Mouse (Mus musculus) limb, embryonic 15.5 days (tissue): ENCODE results near the gene B230118H07Rik. TPM values are rescaled to one million over a fixed set of nuclear protein-coding genes. Genes with fewer than 3 reads are reported as not detected.

Source experiments
- ATAC-seq: fragments of 200-750 bp; cut with Nextera tagmentation; 2 replicates; pipeline ENCODE4 v1.8.0; 2017; ENCODE audit warnings: low read depth, moderate TSS enrichment; ENCODE audit not compliant: insufficient number of reproducible peaks, low FRiP score, low TSS enrichment
- H3K27ac ChIP-seq: fragments of 300-500 bp; sonication (generic); 2 replicates; pipeline ENCODE4 v1.5.1; 2015; ENCODE audit warnings: moderate library complexity, mild to moderate bottlenecking, inconsistent platforms
- H3K27me3 ChIP-seq: fragments of 300-500 bp; sonication (generic); 2 replicates; pipeline ENCODE4 v1.6.1; 2015; ENCODE audit warnings: inconsistent platforms
- H3K36me3 ChIP-seq: fragments of 300-500 bp; sonication (generic); 2 replicates; pipeline ENCODE4 v1.6.1; 2015; ENCODE audit warnings: inconsistent platforms
- H3K4me1 ChIP-seq: fragments of 300-500 bp; sonication (generic); 2 replicates; pipeline ENCODE4 v1.6.1; 2015; ENCODE audit warnings: inconsistent platforms
- H3K4me2 ChIP-seq: fragments of 300-500 bp; sonication (generic); 2 replicates; pipeline ENCODE4 v1.6.1; 2015; ENCODE audit warnings: mild to moderate bottlenecking, inconsistent platforms
- H3K4me3 ChIP-seq: fragments of 300-500 bp; sonication (generic); 2 replicates; pipeline ENCODE4 v1.5.1; 2015; ENCODE audit warnings: mild to moderate bottlenecking, inconsistent platforms
- H3K9ac ChIP-seq: fragments of 300-500 bp; sonication (generic); 2 replicates; pipeline ENCODE4 v1.6.1; 2015; ENCODE audit warnings: inconsistent platforms
- H3K9me3 ChIP-seq: fragments of 300-500 bp; sonication (generic); 2 replicates; pipeline ENCODE4 v1.6.1; 2016; ENCODE audit warnings: inconsistent platforms
- WGBS: fragments of 180-500 bp; shearing (Covaris S2); methylation state at CpG from one replicate; pipeline ENCODE4 v1.1.7; 2015; 5-methylcytosine and 5-hydroxymethylcytosine counted together
- polyA plus RNA-seq: library from polyadenylated mRNA; unstranded; fragments of >200 nt; fragmentation: Nextera tagmentation; extraction: Ambion mirVana; gene quantifications from 2 replicates; pipeline ENCODE4 v1.2.1, GENCODE M21; 2015

The B230118H07Rik gene
- 45.6 and 49.7 TPM in 2 replicates for polyA plus RNA-seq

DNA sequence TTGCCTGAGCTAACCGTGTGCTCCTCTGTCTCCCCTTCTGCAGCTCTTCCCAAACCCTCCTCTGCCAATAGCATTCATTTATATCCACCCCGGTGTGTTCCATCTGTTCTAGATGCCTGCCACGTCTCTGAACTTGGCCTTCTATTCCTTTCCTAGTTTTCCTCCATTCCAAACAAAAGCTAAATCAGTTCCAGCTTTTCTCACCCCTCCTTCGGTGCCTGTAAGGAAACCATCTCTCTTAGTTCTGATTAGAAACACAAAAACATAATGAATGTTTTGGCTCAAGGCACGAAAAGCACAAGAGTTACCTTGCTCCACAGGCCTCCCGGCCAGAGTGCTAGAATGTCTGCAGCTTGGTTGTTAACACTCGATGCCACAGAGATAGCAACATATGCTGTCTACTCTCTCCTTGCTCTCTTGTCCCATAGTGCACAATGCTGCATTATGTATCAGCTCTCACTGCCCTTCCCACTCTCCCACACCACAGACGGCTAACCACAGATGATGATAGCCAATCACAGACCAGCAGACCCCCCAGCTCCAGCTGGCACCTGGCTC is at the start of gene B230118H07Rik, which contains the start of gene Rag1:
Gene B230118H07Rik, minus strand, starts transcription at position 419 of the 558 bp plus-strand sequence.
Gene Rag1, minus strand, starts transcription at position 388 of the 558 bp plus-strand sequence.
- H3K36me3 ChIP-seq, result no peaks in the 10 kb centered on the region
- peak within 1 kb of the TSS; percentile 43; the same call in 1 of the 2 replicates for H3K27ac ChIP-seq
- peaks cover 7% of the 10 kb centered on the region; the same call in 1 of the 2 replicates for H3K27me3 ChIP-seq
- H3K4me1 ChIP-seq, result peaks cover 6% of the 10 kb centered on the region; the same call in 1 of the 2 replicates
- no peak within 1 kb of the TSS for H3K4me3 ChIP-seq
- 24% methylated on average over 8 of the region's 8 CpGs for WGBS
- no peaks in the 10 kb centered on the region for H3K9me3 ChIP-seq
- ATAC-seq, result no peak
- 0 out of 2 replicates have a peak within 1 kb of the TSS, but pooled peaks have one; percentile 14 for H3K4me2 ChIP-seq
- no peak within 1 kb of the TSS for H3K9ac ChIP-seq

DNA sequence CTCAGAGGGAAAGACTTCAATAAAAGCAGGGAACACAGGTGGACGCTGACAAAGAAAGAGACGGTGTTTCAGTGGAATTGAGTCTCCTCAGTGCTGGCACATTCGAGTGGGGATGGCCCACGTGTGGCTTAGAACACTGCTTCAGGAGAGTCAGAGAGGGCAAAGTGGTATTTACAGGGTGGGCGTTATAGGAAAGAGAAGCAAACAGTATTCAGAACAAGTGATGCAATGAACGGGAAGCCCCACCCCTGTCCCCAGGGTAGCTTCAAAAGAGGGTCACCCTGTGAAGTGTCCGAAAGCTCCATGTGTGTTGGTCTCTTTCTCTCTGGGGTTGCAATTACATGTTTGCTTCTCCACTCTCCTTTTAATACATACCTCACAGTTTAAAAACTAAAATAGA is 46.3 kb upstream of the B230118H07Rik start:
- no peak for ATAC-seq
- Histone ChIP-seq H3K9me3 (no peaks in the 10 kb centered on the region), H3K36me3 (peaks cover 57% of the 10 kb centered on the region), H3K27me3 (no peaks in the 10 kb centered on the region), H3K4me2 (no peak overlapping the region), H3K4me3 (no peak overlapping the region), H3K4me1 (no peaks in the 10 kb centered on the region), H3K9ac (no peak overlapping the region), H3K27ac (no peak overlapping the region)
- 91% methylated on average over 7 of the region's 7 CpGs for WGBS

DNA sequence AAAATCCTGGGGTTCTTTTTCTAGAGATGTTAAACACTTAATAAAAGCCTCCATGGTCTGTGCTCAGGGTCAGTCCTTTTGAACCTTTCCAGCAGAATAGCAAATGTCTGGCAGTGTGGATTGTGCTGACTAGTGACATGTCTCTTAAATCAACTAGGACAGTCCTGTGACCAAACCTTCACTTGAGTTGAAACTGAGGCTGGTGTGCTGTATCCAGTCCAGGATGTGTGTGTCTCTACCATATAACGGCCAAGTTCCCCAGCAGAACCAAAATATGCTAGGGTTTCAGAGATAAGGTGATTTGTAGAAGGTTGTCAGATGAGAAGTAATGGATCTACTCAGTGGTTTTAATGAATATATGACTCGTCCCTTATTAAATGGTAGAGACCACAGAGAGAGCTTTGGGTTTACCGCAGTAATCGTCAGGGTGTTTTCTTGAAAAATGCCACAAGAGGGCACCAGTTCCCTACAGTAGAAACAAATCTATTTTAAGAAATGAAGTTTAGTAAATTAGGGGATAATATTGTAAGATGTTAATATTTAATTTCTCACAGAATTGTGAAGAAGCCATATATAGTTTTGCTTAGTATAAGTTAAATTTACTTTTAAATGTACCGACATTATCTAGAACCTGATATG is 44.4 kb upstream of the B230118H07Rik start:
- Histone ChIP-seq H3K4me3 (no peak overlapping the region), H3K9ac (no peak overlapping the region), H3K36me3 (peaks cover 61% of the 10 kb centered on the region), H3K9me3 (no peaks in the 10 kb centered on the region), H3K4me1 (no peaks in the 10 kb centered on the region), H3K27me3 (no peaks in the 10 kb centered on the region), H3K27ac (no peak overlapping the region), H3K4me2 (no peak overlapping the region)
- no peak for ATAC-seq
- WGBS, result 53% methylated on average over 5 of the region's 5 CpGs

DNA sequence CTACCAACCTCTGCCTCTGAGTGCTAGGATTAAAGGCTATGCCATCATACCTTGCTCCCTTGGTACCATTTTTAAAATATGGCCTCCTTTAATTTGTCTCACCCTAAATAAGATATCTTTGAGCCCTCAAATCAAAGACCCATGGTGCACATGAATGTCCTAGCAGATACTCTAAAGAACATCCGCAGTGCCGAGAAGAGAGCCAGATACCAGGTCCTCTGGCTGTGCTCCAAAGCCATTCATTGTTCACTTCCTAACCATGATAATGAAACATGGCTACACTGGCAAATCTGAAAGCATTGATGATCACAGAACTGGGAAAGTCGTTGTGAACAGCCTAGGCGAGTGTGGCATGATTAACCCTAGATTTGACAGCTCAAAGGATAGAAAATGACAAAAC is 43.7 kb upstream of the B230118H07Rik start:
- WGBS, result 62% methylated on average over 4 of the region's 4 CpGs
- no peaks in the 10 kb centered on the region for H3K4me1 ChIP-seq
- H3K27me3 ChIP-seq, result no peaks in the 10 kb centered on the region
- peaks cover 61% of the 10 kb centered on the region for H3K36me3 ChIP-seq
- no peak overlapping the region for H3K27ac ChIP-seq
- H3K4me3 ChIP-seq, result no peak overlapping the region
- no peak overlapping the region for H3K4me2 ChIP-seq
- no peak for ATAC-seq
- H3K9ac ChIP-seq, result no peak overlapping the region
- H3K9me3 ChIP-seq, result no peaks in the 10 kb centered on the region

DNA sequence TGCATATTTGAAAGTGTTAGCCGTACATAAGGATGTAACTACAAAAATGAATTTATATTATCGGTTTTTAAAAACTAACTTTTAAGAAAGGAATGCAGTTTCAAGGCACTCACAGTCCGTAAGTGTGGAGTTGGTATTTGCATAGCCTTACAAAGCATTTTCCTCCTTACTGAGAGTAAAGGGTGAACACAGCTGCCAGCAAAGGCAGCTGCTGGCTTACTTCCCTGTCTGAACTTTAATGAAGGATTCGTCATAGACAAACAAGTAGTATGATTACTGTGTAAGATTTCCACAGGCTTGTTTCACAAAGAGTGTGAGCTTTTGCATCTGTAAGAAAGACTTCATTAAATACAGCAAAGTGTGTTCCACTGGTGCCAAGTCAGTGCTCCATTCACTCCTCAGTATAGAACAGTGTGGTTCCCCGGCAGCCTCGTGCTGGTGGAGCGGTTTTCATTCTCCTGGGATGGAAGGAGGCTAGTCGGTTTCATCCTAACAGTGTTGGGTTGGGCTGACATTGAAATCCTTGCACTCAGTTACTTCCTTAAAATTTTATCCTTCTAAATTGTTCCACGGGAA is 41.0 kb upstream of the B230118H07Rik start:
- Histone ChIP-seq H3K9me3 (no peaks in the 10 kb centered on the region), H3K4me2 (no peak overlapping the region), H3K9ac (no peak overlapping the region), H3K27ac (no peak overlapping the region), H3K4me3 (no peak overlapping the region), H3K4me1 (no peaks in the 10 kb centered on the region), H3K36me3 (peaks cover 52% of the 10 kb centered on the region), H3K27me3 (no peaks in the 10 kb centered on the region)
- no peak for ATAC-seq
- 89% methylated on average over 9 of the region's 9 CpGs for WGBS

DNA sequence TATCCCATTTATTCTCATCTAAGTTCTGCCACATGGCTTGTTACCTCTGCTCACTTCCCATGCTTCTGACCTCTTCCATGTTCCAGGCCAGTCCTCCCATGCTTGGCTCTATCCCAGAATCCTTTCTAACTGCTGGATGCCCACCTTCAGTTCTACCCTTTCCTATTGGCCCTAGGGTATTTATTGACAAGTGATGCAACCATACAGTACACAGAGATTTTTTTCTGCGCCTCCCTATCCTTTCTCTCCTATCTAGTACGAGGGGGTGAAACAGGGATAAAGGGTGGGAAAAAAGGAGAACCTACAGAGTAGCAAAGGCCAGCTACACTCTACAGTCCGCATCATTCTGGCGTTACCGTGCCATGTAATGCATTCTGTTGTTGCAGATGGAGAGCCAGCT is 38.7 kb upstream of the B230118H07Rik start:
- no peak overlapping the region for H3K4me2 ChIP-seq
- H3K4me3 ChIP-seq, result no peak overlapping the region
- no peak overlapping the region for H3K9ac ChIP-seq
- H3K27ac ChIP-seq, result no peak overlapping the region
- 84% methylated on average over 5 of the region's 5 CpGs for WGBS
- H3K4me1 ChIP-seq, result no peaks in the 10 kb centered on the region
- ATAC-seq, result no peak
- no peaks in the 10 kb centered on the region for H3K27me3 ChIP-seq
- peaks cover 52% of the 10 kb centered on the region for H3K36me3 ChIP-seq
- H3K9me3 ChIP-seq, result no peaks in the 10 kb centered on the region

DNA sequence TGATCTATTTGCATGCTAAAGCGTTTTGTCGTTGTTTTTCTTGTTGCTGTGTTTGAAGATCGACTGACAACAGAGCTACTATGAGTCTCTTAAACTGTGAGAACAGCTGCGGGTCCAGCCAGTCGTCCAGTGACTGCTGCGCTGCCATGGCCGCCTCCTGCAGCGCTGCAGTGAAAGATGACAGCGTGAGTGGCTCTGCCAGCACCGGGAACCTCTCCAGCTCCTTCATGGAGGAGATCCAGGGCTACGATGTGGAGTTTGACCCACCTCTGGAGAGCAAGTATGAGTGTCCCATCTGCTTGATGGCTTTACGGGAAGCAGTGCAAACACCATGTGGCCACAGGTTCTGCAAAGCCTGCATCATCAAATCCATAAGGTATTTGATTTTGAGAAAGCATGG is 35.1 kb upstream of the B230118H07Rik start:
- Histone ChIP-seq H3K9ac (no peak overlapping the region), H3K4me2 (no peak overlapping the region), H3K9me3 (no peaks in the 10 kb centered on the region), H3K27me3 (no peaks in the 10 kb centered on the region), H3K36me3 (peaks cover 31% of the 10 kb centered on the region), H3K4me3 (no peak overlapping the region), H3K4me1 (peaks cover 3% of the 10 kb centered on the region), H3K27ac (no peak overlapping the region)
- WGBS, result 85% methylated on average over 12 of the region's 12 CpGs
- no peak for ATAC-seq

DNA sequence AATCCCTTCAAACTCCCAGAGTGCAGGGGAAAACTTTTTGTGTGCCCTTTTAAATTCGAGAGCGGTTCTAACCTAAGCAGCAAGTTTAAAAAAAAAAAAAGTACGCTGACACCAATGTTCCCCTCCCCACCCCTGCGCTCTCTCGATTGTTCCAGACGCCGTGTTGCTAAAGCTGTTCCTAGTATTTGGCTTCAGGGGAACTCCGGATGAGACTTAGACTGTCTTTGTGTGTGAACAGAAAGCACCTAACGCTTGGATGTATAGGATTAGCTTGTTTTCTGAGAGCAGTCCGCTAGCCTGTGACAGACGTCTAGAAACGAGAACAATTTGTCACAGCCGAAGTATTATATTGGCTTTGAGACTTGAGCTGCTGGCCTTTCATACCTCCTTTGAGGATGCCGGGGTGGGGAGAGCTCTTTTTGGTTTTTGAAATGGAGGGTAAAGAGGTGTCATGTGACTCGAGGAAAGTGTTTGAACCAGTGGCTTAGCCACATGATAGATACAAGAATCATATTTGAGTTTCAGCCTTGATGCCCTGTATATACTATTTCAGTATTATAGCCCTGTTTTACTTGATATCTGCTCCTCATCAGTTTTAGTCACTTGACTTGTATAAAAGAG is 29.9 kb upstream of the B230118H07Rik start:
- H3K27me3 ChIP-seq, result no peaks in the 10 kb centered on the region
- H3K4me3 ChIP-seq, result peak overlapping the region; percentile 70
- peak overlapping the region; percentile 73; the same call in 1 of the 2 replicates for H3K9ac ChIP-seq
- WGBS, result 4% methylated on average over 15 of the region's 15 CpGs
- H3K36me3 ChIP-seq, result peaks cover under 1% of the 10 kb centered on the region; the same call in 1 of the 2 replicates
- H3K4me1 ChIP-seq, result peaks cover 7% of the 10 kb centered on the region
- no peaks in the 10 kb centered on the region for H3K9me3 ChIP-seq
- ATAC-seq, result no peak
- H3K27ac ChIP-seq, result no peak overlapping the region
- peak overlapping the region; percentile 79 for H3K4me2 ChIP-seq

DNA sequence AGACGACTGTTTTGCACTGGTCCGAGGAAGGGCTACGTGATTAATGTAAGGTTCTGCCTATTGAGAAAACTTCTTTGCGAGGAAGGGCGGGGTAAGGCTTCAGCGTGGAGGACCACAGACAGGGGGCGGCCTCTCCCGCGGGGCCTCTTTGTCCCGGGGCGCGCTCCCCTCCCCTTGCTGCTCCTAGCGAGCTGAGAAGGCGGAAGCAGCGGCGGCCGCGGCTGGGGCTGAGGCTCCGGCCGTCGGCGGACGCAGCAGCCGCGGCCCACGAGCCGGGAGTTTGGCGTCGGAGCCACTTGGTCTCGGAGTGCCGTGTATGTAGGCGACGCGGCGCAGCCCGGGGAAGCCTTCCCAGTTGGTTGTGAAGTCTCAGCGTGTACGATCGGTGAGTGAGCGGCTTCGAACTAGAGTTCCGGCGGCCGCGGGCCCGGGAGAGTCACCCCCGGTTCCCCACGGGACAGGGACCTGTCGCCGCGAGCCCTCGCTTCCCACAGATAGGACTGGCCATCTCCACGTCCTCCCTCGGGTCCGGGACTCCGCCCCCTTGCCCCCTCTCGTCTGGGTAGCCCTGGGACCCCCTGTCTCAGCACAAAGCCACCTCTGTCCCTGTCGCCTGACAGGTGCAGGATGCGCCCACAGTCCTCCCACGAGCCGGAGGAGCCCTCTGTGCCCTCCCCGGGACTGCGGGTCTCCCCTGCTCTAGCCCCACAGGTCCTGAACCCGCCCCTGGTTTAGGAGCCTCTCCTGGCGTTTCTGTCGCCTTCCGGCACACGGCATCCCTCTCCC is 29.1 kb upstream of the B230118H07Rik start, which contains the start of gene Traf6:
Gene Traf6, plus strand, starts transcription at position 194 of the 786 bp plus-strand sequence.
- H3K36me3 ChIP-seq, result no peaks in the 10 kb centered on the region
- peak; percentile 86 for ATAC-seq
- H3K27ac ChIP-seq, result peak within 1 kb of the TSS; percentile 67
- H3K9me3 ChIP-seq, result no peaks in the 10 kb centered on the region
- peak within 1 kb of the TSS; percentile 73 for H3K9ac ChIP-seq
- peak within 1 kb of the TSS; percentile 79 for H3K4me2 ChIP-seq
- peak within 1 kb of the TSS; percentile 70 for H3K4me3 ChIP-seq
- peaks cover 7% of the 10 kb centered on the region for H3K4me1 ChIP-seq
- no peaks in the 10 kb centered on the region for H3K27me3 ChIP-seq
- WGBS, result under 1% methylated on average over 68 of the region's 68 CpGs

DNA sequence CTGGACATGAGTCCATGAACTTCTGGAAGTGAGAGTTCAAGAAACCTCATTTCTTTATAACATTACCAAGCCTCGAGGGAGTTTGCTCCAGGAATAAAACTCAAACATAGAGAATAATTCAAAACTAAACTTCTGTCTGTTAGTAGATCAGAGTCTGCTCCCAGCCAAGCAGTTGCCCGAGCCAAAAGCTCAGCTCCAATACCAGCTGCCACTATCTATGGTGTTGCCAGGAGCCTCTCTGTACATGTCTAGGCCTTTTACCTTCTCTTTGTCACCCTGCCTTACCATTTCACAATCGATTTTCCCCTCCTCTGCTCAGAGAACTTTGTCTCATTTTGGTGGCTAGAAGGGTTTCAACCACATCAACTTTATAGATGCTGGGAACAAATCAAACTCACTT is 24.2 kb upstream of the B230118H07Rik start:
- no peak for ATAC-seq
- 0 out of 2 replicates have a peak overlapping the region, but pooled peaks have one; percentile 43 for H3K27ac ChIP-seq
- H3K9me3 ChIP-seq, result no peaks in the 10 kb centered on the region
- no peak overlapping the region for H3K9ac ChIP-seq
- H3K4me3 ChIP-seq, result no peak overlapping the region
- no peaks in the 10 kb centered on the region for H3K27me3 ChIP-seq
- 70% methylated on average over 3 of the region's 3 CpGs for WGBS
- no peaks in the 10 kb centered on the region for H3K36me3 ChIP-seq
- H3K4me1 ChIP-seq, result no peaks in the 10 kb centered on the region
- no peak overlapping the region for H3K4me2 ChIP-seq

DNA sequence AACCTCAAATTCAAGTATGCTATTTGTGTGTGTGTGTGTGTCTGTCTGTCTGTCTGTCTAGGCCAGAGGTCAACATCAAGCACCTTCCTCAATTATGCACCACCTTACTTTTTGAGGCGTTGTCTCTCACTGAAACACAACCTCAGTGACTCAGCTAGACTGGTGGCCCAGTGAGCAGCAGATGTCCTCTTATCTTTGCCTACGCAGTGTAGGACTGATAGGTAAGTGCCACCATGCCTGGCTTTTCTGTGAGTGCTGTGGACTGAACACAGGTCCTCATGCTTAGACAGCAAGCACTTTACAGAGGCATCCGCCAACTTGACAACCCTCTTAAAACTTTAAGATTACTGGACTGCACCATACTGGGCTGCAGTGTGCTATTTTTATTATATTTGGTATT is 19.4 kb upstream of the B230118H07Rik start:
- H3K4me1 ChIP-seq, result no peaks in the 10 kb centered on the region
- H3K36me3 ChIP-seq, result no peaks in the 10 kb centered on the region
- H3K9ac ChIP-seq, result no peak overlapping the region
- no peak overlapping the region for H3K4me2 ChIP-seq
- 87% methylated on average over 3 of the region's 3 CpGs for WGBS
- H3K27me3 ChIP-seq, result no peaks in the 10 kb centered on the region
- H3K4me3 ChIP-seq, result no peak overlapping the region
- ATAC-seq, result no peak
- H3K9me3 ChIP-seq, result no peaks in the 10 kb centered on the region
- no peak overlapping the region for H3K27ac ChIP-seq
